Mouse (Mus musculus) bone marrow macrophage, adult 2 months (primary cell): Measurements from ENCODE around the gene Csf1.

ENCODE experiments used
- CTCF ChIP-seq: IDR thresholded peaks from 2 replicates; pipeline ENCODE4 v1.5.1; 2012; ENCODE audit warnings: low read depth, mild to moderate bottlenecking, low read length, moderate library complexity
- POLR2A ChIP-seq: IDR thresholded peaks from 2 replicates; pipeline ENCODE4 v1.6.1; 2012; ENCODE audit warnings: mild to moderate bottlenecking, low read depth, low read length, borderline replicate concordance

DNA sequence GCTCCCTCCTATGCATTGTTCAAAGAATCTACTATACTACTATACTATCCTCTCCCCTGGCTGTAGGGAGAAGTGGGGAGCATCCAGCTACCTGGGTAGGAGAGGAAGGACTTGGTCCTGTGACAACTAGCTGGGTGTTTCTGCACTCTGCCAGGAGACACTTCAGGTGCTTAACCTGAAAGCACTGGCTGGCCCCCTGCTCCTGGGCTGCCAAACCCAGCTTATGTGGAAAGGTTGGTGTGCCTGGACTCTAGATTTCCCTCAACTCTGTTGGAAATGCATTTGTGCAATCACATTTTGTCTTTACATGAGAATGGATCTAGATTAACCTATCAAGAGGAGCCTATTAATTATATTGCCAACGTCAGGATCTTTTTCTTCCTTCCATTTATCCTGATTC is 502 bp upstream of the Csf1 start:
- TF ChIP-seq CTCF (no peak), POLR2A (no peak)
